Comparison of ENCODE assay signal across 8 mouse cellular contexts in the genomic region with DNA sequence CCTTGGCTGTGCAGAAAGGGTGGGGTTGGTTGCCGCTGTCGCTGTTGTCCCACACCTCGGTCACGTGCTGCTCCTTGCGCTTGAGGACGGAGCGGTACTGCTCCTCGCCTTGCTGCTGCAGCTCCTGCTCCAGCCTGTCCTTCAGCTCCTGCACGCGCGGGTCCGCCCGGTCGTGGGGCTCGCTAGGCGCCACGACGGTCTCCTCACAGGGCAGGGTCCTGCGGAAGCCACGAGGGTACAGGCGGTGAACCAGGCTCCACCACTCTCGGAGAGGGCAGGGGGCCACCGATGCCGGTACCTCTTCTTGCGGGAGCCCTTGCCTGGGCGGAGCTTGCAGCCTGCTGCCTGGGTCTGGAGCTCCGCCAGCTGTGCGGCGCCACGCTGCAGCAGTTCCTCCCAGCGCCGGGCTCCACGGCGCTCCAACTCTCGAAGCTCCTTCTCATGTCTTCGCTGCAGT. TPM values are rescaled to one million over a fixed set of nuclear protein-coding genes. Genes with fewer than 3 reads are reported as not detected.
DNase-seq lines count a peak whose midpoint lies in the region; ATAC-seq and TF ChIP-seq lines count a peak whose summit lies in the region.

No protein-coding gene starts in this region.

- peak overlapping the region; percentile 65 for H3K4me3 ChIP-seq in gastrocnemius, adult 2 months
- peak overlapping the region; percentile 53 for H3K4me3 ChIP-seq in forebrain, embryonic 10.5 days
- H3K4me3 ChIP-seq in intestine, embryonic 15.5 days (replicated peaks) = peak overlapping the region; percentile 44
- H3K4me3 ChIP-seq in lung, embryonic 16.5 days (ENCODE audit: low read length) = peak overlapping the region; percentile 49

- peak; percentile 74 for DNase-seq in gastrocnemius, adult 2 months
- DNase-seq in gastrocnemius, adult 8-10 months (ENCODE audit: low spot score in 2 of 2) = no peak
- DNase-seq in adrenal gland, adult 2 months = peak; percentile 73
- DNase-seq in forebrain, embryonic 10.5 days (ENCODE audit: extremely low spot score, low spot score) = peak; percentile 61
- peak; percentile 63 for DNase-seq in right cerebral cortex, adult 18-20 months
- no peak for DNase-seq in adipocyte (ENCODE audit: low spot score)

- H3K27ac ChIP-seq in gastrocnemius, adult 2 months = no peak overlapping the region
- peak overlapping the region; percentile 74 for H3K27ac ChIP-seq in forebrain, embryonic 10.5 days
- H3K27ac ChIP-seq in intestine, embryonic 15.5 days = no peak overlapping the region
- H3K27ac ChIP-seq in lung, embryonic 16.5 days (ENCODE audit: low read length) = no peak overlapping the region

- no peaks in the 10 kb centered on the region for H3K36me3 ChIP-seq in forebrain, embryonic 10.5 days (replicated peaks)
- no peaks in the 10 kb centered on the region for H3K36me3 ChIP-seq in intestine, embryonic 15.5 days
- H3K36me3 ChIP-seq in lung, embryonic 16.5 days (ENCODE audit: control insufficient read depth, insufficient read depth, low read length) = no peaks in the 10 kb centered on the region

- H3K9ac ChIP-seq in intestine, embryonic 15.5 days = peak overlapping the region; percentile 49
- H3K9ac ChIP-seq in lung, embryonic 16.5 days (ENCODE audit: low read length) = peak overlapping the region; percentile 63

- no peak for TF ChIP-seq CTCF in gastrocnemius, adult 2 months (IDR thresholded peaks at IDR 0.05)

- intact Hi-C loops in gastrocnemius, adult 2 months (cut with DNase I) = no loop called here

- no peaks in the 10 kb centered on the region for H3K9me3 ChIP-seq in forebrain, embryonic 10.5 days
- no peaks in the 10 kb centered on the region for H3K9me3 ChIP-seq in intestine, embryonic 15.5 days
- H3K9me3 ChIP-seq in lung, embryonic 16.5 days (ENCODE audit: control insufficient read depth, low read length) = no peaks in the 10 kb centered on the region

- H3K27me3 ChIP-seq in forebrain, embryonic 10.5 days (ENCODE audit: poor library complexity, severe bottlenecking) = peaks cover 95% of the 10 kb centered on the region
- peaks cover 57% of the 10 kb centered on the region for H3K27me3 ChIP-seq in intestine, embryonic 15.5 days (replicated peaks)
- peaks cover 66% of the 10 kb centered on the region for H3K27me3 ChIP-seq in lung, embryonic 16.5 days (ENCODE audit: control insufficient read depth, insufficient read depth, low read depth, low read length)

- H3K4me2 ChIP-seq in intestine, embryonic 15.5 days (replicated peaks) = peak overlapping the region; percentile 96
- peak overlapping the region; percentile 88 for H3K4me2 ChIP-seq in lung, embryonic 16.5 days (ENCODE audit: low read depth, low read length)

- H3K4me1 ChIP-seq in forebrain, embryonic 10.5 days = peaks cover 56% of the 10 kb centered on the region
- peaks cover 20% of the 10 kb centered on the region for H3K4me1 ChIP-seq in intestine, embryonic 15.5 days (replicated peaks)
- H3K4me1 ChIP-seq in lung, embryonic 16.5 days (replicated peaks; ENCODE audit: control insufficient read depth, insufficient read depth, low read length) = peaks cover 12% of the 10 kb centered on the region

- ATAC-seq in intestine, embryonic 15.5 days = peak; percentile 78
- peak; percentile 71 for ATAC-seq in lung, embryonic 16.5 days (ENCODE audit: low read depth)

- 1% methylated on average over 36 of the region's 36 CpGs for WGBS in forebrain, embryonic 10.5 days
- under 1% methylated on average over 36 of the region's 36 CpGs for WGBS in intestine, embryonic 15.5 days
- 0% methylated on average over 36 of the region's 36 CpGs for WGBS in lung, embryonic 16.5 days

RNA-seq across cellular contexts. Expression of a gene that starts 7.3 kb away (rescaled TPM):
- total RNA-seq in gastrocnemius, adult 2 months (2021) = under 1 TPM in 1 of 2 experiments, not detected in 1; 0.06 TPM
- total RNA-seq in gastrocnemius, adult 8-10 months (2022) = not detected
- under 1 TPM; 0.14 to 0.35 TPM for total RNA-seq in adrenal gland, adult 2 months (2021)
- polyA plus RNA-seq in adrenal gland, adult 2 months (2012; rRNA removed) = 0.26 and 0.29 TPM in 2 replicates
- not detected in 2 replicates for polyA plus RNA-seq in forebrain, embryonic 10.5 days (2016; fragmentation: Nextera tagmentation; extraction: Ambion mirVana)
- 0.30 TPM in 2 replicates for polyA plus RNA-seq in intestine, embryonic 15.5 days (2015; fragmentation: Nextera tagmentation; extraction: Ambion mirVana)
- polyA plus RNA-seq in lung, embryonic 16.5 days (2015; fragmentation: Nextera tagmentation; extraction: Ambion mirVana) = 0.06 and 0.11 TPM in 2 replicates

RNA-seq across cellular contexts. Expression of a gene that starts 17.2 kb away (rescaled TPM):
- total RNA-seq in gastrocnemius, adult 2 months (2021) = under 1 TPM; 0.11 to 0.43 TPM
- total RNA-seq in gastrocnemius, adult 8-10 months (2022) = under 1 TPM in 3 of 4 experiments, not detected in 1; 0.15 to 0.27 (median 0.27) TPM
- total RNA-seq in adrenal gland, adult 2 months (2021) = 1 to 10 TPM; 1.6 to 2.4 TPM
- 0.97 and 1.4 TPM in 2 replicates for polyA plus RNA-seq in adrenal gland, adult 2 months (2012; rRNA removed)
- 0.38 and 0.46 TPM in 2 replicates for polyA plus RNA-seq in forebrain, embryonic 10.5 days (2016; fragmentation: Nextera tagmentation; extraction: Ambion mirVana)
- polyA plus RNA-seq in intestine, embryonic 15.5 days (2015; fragmentation: Nextera tagmentation; extraction: Ambion mirVana) = 1.2 and 1.6 TPM in 2 replicates
- polyA plus RNA-seq in lung, embryonic 16.5 days (2015; fragmentation: Nextera tagmentation; extraction: Ambion mirVana) = 1.6 and 1.8 TPM in 2 replicates

RNA-seq across cellular contexts. Expression of a gene that starts 34.5 kb away (rescaled TPM):
- total RNA-seq in gastrocnemius, adult 2 months (2021) = 1 to 10 TPM; 5.2 to 5.8 TPM
- 1 to 10 TPM; 5.0 to 7.2 (median 5.2) TPM for total RNA-seq in gastrocnemius, adult 8-10 months (2022)
- 10 to 100 TPM; 30.0 to 45.0 TPM for total RNA-seq in adrenal gland, adult 2 months (2021)
- polyA plus RNA-seq in adrenal gland, adult 2 months (2012; rRNA removed) = 22.1 and 31.3 TPM in 2 replicates
- 19.8 and 21.7 TPM in 2 replicates for polyA plus RNA-seq in forebrain, embryonic 10.5 days (2016; fragmentation: Nextera tagmentation; extraction: Ambion mirVana)
- polyA plus RNA-seq in intestine, embryonic 15.5 days (2015; fragmentation: Nextera tagmentation; extraction: Ambion mirVana) = 21.0 and 23.4 TPM in 2 replicates
- polyA plus RNA-seq in lung, embryonic 16.5 days (2015; fragmentation: Nextera tagmentation; extraction: Ambion mirVana) = 18.7 and 20.5 TPM in 2 replicates

RNA-seq across cellular contexts. Expression of a gene that starts 48.0 kb away (rescaled TPM):
- total RNA-seq in gastrocnemius, adult 2 months (2021) = not detected
- not detected for total RNA-seq in gastrocnemius, adult 8-10 months (2022)
- total RNA-seq in adrenal gland, adult 2 months (2021) = 10 to 100 TPM; 12.0 to 22.5 TPM
- 35.3 and 38.7 TPM in 2 replicates for polyA plus RNA-seq in adrenal gland, adult 2 months (2012; rRNA removed)
- polyA plus RNA-seq in forebrain, embryonic 10.5 days (2016; fragmentation: Nextera tagmentation; extraction: Ambion mirVana) = 0.52 and 1.6 TPM in 2 replicates
- 1.8 and 1.9 TPM in 2 replicates for polyA plus RNA-seq in intestine, embryonic 15.5 days (2015; fragmentation: Nextera tagmentation; extraction: Ambion mirVana)
- 2.2 and 3.9 TPM in 2 replicates for polyA plus RNA-seq in lung, embryonic 16.5 days (2015; fragmentation: Nextera tagmentation; extraction: Ambion mirVana)

RNA-seq across cellular contexts. Expression of a gene that starts 51.4 kb away (rescaled TPM):
- 10 to 100 TPM; 14.6 to 20.8 TPM for total RNA-seq in gastrocnemius, adult 2 months (2021)
- total RNA-seq in gastrocnemius, adult 8-10 months (2022) = 10 to 100 TPM; 17.5 to 20.6 (median 18.4) TPM
- total RNA-seq in adrenal gland, adult 2 months (2021) = 10 to 100 TPM in 1 of 2 experiments, 1 to 10 TPM in 1; 3.3 to 13.9 TPM
- polyA plus RNA-seq in adrenal gland, adult 2 months (2012; rRNA removed) = 4.0 and 5.3 TPM in 2 replicates
- polyA plus RNA-seq in forebrain, embryonic 10.5 days (2016; fragmentation: Nextera tagmentation; extraction: Ambion mirVana) = 0.53 and 0.64 TPM in 2 replicates
- polyA plus RNA-seq in intestine, embryonic 15.5 days (2015; fragmentation: Nextera tagmentation; extraction: Ambion mirVana) = 1.1 TPM in 2 replicates
- polyA plus RNA-seq in lung, embryonic 16.5 days (2015; fragmentation: Nextera tagmentation; extraction: Ambion mirVana) = 1.3 and 1.4 TPM in 2 replicates

Comparison
In these comparisons a context has a peak if more than half of its experiments do, and no peak if none do; other contexts are left out.
1. DNase-seq: peak in gastrocnemius, adult 2 months (single experiment), adrenal gland, adult 2 months (single experiment), forebrain, embryonic 10.5 days (single experiment) and right cerebral cortex, adult 18-20 months (single experiment); none in gastrocnemius, adult 8-10 months (0 of 2) and adipocyte (single experiment).
2. Peak in every context shown above with its lines, with median percentiles within 50 percentile points of each other: H3K4me3 ChIP-seq.